Mouse (Mus musculus): ENCODE results near the gene Spata5. TPM values are rescaled to one million over a fixed set of nuclear protein-coding genes. Genes with fewer than 3 reads are reported as not detected.
"Not testable (repeated sequence)": the region's sequence is repeated elsewhere in the genome, so short reads cannot be mapped to it uniquely, and the experiment has no call there.

Spata5 gene
- polyA plus RNA-seq, 1 experiment from 2014 or later: 40.6 TPM

GRCm38 (mm10) chr3:37585967-37586730 lies 166.5 kb downstream of the Spata5 start:
- peak overlapping the region; percentile 24; the same call in 1 of the 2 replicates for H3K9ac ChIP-seq (ENCODE audit: low read length)
- no peaks in the 10 kb centered on the region for H3K9me3 ChIP-seq (ENCODE audit: control insufficient read depth, low read length)
- DNase-seq (ENCODE audit: low spot score) (peak; percentile 20), ATAC-seq (ENCODE audit: insufficient read depth, low FRiP score, low TSS enrichment) (0 out of 2 replicates have a peak, but pooled peaks have one; percentile 6)
- no peaks in the 10 kb centered on the region; the same call in 1 of the 2 replicates for H3K4me1 ChIP-seq (ENCODE audit: control insufficient read depth, insufficient read depth, low read length)
- peak overlapping the region; percentile 21 for H3K4me2 ChIP-seq (ENCODE audit: low read depth)
- H3K27me3 ChIP-seq (ENCODE audit: control insufficient read depth, insufficient read depth, low read length): no peaks in the 10 kb centered on the region
- H3K27ac ChIP-seq (ENCODE audit: low read depth, low read length): no peak overlapping the region
- no peaks in the 10 kb centered on the region for H3K36me3 ChIP-seq (ENCODE audit: control insufficient read depth, insufficient read depth, low read length)
- H3K4me3 ChIP-seq (ENCODE audit: low read depth, low read length): no peak overlapping the region
- 37% methylated on average over 15 of the region's 15 CpGs for whole genome bisulfite sequencing

DNA sequence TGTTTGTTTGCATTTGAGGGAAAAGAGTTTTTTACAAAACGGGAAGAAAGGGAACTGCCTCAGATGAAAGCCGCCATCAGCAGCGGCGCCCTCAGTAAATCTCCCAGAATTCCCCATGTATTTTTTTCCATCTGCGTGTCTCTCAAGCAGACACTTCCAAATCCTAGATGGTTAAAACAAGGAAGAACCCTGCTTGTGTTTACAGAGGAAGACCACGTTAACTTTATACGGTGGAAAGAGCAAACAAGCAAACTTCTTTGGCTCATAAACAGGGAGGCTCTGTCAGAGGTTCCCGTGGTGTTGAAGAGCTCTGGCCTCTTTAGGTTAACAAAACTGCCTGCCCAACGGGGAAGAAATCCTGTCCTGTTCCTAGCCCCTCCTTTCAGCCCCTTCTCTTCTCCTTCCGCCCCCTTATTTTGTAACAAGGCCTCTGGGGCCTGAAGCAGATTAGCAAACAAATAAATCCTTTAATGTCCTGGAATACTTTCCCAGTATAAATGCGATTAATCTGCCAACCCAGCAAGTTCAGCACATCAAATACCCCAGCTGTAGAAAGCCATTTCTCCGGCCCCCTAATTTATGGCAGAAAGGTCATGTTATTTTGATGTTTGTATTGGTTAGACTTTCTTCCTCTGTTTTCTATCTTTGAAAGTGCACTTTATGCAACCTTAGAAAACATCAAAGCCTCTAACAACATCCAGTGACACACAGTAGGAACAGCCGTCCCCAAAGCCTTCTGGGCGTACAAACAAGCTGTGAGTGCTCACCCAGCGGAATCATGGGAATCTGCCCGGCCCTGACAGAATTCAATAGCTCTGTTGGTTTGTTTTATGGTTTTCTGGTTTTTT lies 167.3 kb downstream of the Spata5 start:
- ATAC-seq (ENCODE audit: insufficient read depth, low FRiP score, low TSS enrichment) (no peak), DNase-seq (ENCODE audit: low spot score) (peak; percentile 30)
- peak overlapping the region; percentile 21 for H3K4me2 ChIP-seq (ENCODE audit: low read depth)
- no peaks in the 10 kb centered on the region for H3K27me3 ChIP-seq (ENCODE audit: control insufficient read depth, insufficient read depth, low read length)
- H3K9me3 ChIP-seq (ENCODE audit: control insufficient read depth, low read length): no peaks in the 10 kb centered on the region
- whole genome bisulfite sequencing: 43% methylated on average over 16 of the region's 16 CpGs
- H3K9ac ChIP-seq (ENCODE audit: low read length): peak overlapping the region; percentile 24; the same call in 1 of the 2 replicates
- no peaks in the 10 kb centered on the region; the same call in 1 of the 2 replicates for H3K4me1 ChIP-seq (ENCODE audit: control insufficient read depth, insufficient read depth, low read length)
- H3K27ac ChIP-seq (ENCODE audit: low read depth, low read length): no peak overlapping the region
- no peaks in the 10 kb centered on the region for H3K36me3 ChIP-seq (ENCODE audit: control insufficient read depth, insufficient read depth, low read length)
- no peak overlapping the region for H3K4me3 ChIP-seq (ENCODE audit: low read depth, low read length)

DNA sequence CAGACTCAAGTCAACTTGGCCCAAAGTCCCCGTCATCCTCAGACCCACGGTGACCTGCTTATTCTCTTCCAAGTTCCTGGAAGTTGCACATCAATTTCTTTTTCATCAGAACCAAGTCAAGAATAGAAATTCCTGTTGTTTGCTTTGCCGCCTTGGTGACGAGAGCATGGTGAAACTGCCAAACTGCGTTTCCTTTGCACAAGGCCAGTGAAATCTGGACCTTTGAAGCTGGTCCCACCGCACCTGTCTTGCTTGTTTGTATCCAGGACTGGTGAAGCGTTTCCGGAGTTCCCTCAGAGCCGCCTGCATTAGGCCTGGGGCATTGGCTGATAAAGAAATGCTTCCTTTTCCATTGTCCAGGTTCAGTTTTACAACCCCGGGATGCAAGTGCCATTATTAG lies 176.0 kb downstream of the Spata5 start:
- Histone ChIP-seq H3K27ac (ENCODE audit: low read depth, low read length) (no peak overlapping the region), H3K9ac (ENCODE audit: low read length) (no peak overlapping the region), H3K27me3 (ENCODE audit: control insufficient read depth, insufficient read depth, low read length) (no peaks in the 10 kb centered on the region), H3K9me3 (ENCODE audit: control insufficient read depth, low read length) (no peaks in the 10 kb centered on the region), H3K4me1 (ENCODE audit: control insufficient read depth, insufficient read depth, low read length) (no peaks in the 10 kb centered on the region), H3K36me3 (ENCODE audit: control insufficient read depth, insufficient read depth, low read length) (no peaks in the 10 kb centered on the region), H3K4me2 (ENCODE audit: low read depth) (no peak overlapping the region), H3K4me3 (ENCODE audit: low read depth, low read length) (no peak overlapping the region)
- 68% methylated on average over 10 of the region's 10 CpGs for WGBS
- DNase-seq (ENCODE audit: low spot score) (no peak), ATAC-seq (ENCODE audit: insufficient read depth, low FRiP score, low TSS enrichment) (no peak)

- no peaks in the 10 kb centered on the region for H3K36me3 ChIP-seq (ENCODE audit: control insufficient read depth, insufficient read depth, low read length)
- DNase-seq (ENCODE audit: low spot score): no peak
- no peak overlapping the region for H3K4me2 ChIP-seq (ENCODE audit: low read depth)
- no peaks in the 10 kb centered on the region for H3K27me3 ChIP-seq (ENCODE audit: control insufficient read depth, insufficient read depth, low read length)
- 78% methylated on average over 6 of the region's 6 CpGs for WGBS
- H3K9ac ChIP-seq (ENCODE audit: low read length): no peak overlapping the region
- H3K9me3 ChIP-seq (ENCODE audit: control insufficient read depth, low read length): no peaks in the 10 kb centered on the region
- H3K4me3 ChIP-seq (ENCODE audit: low read depth, low read length): no peak overlapping the region
- H3K4me1 ChIP-seq (ENCODE audit: control insufficient read depth, insufficient read depth, low read length): no peaks in the 10 kb centered on the region
- ATAC-seq (ENCODE audit: insufficient read depth, low FRiP score, low TSS enrichment): no peak
- H3K27ac ChIP-seq (ENCODE audit: low read depth, low read length): no peak overlapping the region
These were observed 176.8 kb downstream of the Spata5 start for GRCm38 (mm10) chr3:37596519-37596918.

- no peaks in the 10 kb centered on the region for H3K4me1 ChIP-seq (ENCODE audit: control insufficient read depth, insufficient read depth, low read length)
- H3K27me3 ChIP-seq (ENCODE audit: control insufficient read depth, insufficient read depth, low read length): no peaks in the 10 kb centered on the region
- no peaks in the 10 kb centered on the region for H3K9me3 ChIP-seq (ENCODE audit: control insufficient read depth, low read length)
- no peak overlapping the region for H3K4me3 ChIP-seq (ENCODE audit: low read depth, low read length)
- ATAC-seq (ENCODE audit: insufficient read depth, low FRiP score, low TSS enrichment): no peak
- no peak overlapping the region for H3K4me2 ChIP-seq (ENCODE audit: low read depth)
- no peaks in the 10 kb centered on the region for H3K36me3 ChIP-seq (ENCODE audit: control insufficient read depth, insufficient read depth, low read length)
- H3K27ac ChIP-seq (ENCODE audit: low read depth, low read length): no peak overlapping the region
- 83% methylated on average over 5 of the region's 5 CpGs for WGBS
- no peak for DNase-seq (ENCODE audit: low spot score)
- no peak overlapping the region for H3K9ac ChIP-seq (ENCODE audit: low read length)
These were observed 177.5 kb downstream of the Spata5 start for GRCm38 (mm10) chr3:37597200-37597599.

DNA sequence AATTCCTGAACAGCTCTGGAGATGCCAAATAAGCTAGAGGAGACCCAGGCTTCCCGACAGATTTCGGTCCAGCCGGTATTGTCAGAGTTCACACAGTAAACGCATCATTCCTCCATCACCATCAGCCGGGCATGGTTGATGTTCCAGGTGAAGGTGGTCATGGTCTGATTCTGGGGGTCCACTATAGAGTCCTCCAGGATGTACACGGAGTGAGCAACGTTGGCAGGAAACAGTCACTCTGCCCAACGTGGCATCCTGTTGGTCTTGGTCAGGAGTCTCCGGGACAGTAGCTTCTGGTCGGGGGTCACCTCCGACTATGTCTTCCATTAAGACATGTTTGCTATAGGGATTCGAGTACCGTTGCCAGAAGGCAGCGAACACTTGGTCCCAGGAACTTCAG lies 179.9 kb downstream of the Spata5 start:
- not testable (repeated sequence) for H3K27ac ChIP-seq (ENCODE audit: low read depth, low read length); DNase-seq (ENCODE audit: low spot score); H3K9ac ChIP-seq (ENCODE audit: low read length); H3K36me3 ChIP-seq (ENCODE audit: control insufficient read depth, insufficient read depth, low read length); ATAC-seq (ENCODE audit: insufficient read depth, low FRiP score, low TSS enrichment); H3K4me1 ChIP-seq (ENCODE audit: control insufficient read depth, insufficient read depth, low read length); H3K4me3 ChIP-seq (ENCODE audit: low read depth, low read length); H3K27me3 ChIP-seq (ENCODE audit: control insufficient read depth, insufficient read depth, low read length); H3K9me3 ChIP-seq (ENCODE audit: control insufficient read depth, low read length); H3K4me2 ChIP-seq (ENCODE audit: low read depth)
- WGBS: 95% methylated on average over 14 of the region's 14 CpGs

- H3K36me3 ChIP-seq (ENCODE audit: control insufficient read depth, insufficient read depth, low read length): no peaks in the 10 kb centered on the region
- no peak overlapping the region for H3K4me2 ChIP-seq (ENCODE audit: low read depth)
- no peaks in the 10 kb centered on the region for H3K4me1 ChIP-seq (ENCODE audit: control insufficient read depth, insufficient read depth, low read length)
- DNase-seq (ENCODE audit: low spot score) (no peak), ATAC-seq (ENCODE audit: insufficient read depth, low FRiP score, low TSS enrichment) (no peak)
- 94% methylated on average over 9 of the region's 9 CpGs for WGBS
- no peaks in the 10 kb centered on the region for H3K27me3 ChIP-seq (ENCODE audit: control insufficient read depth, insufficient read depth, low read length)
- no peak overlapping the region for H3K4me3 ChIP-seq (ENCODE audit: low read depth, low read length)
- H3K9ac ChIP-seq (ENCODE audit: low read length): no peak overlapping the region
- no peak overlapping the region for H3K27ac ChIP-seq (ENCODE audit: low read depth, low read length)
- no peaks in the 10 kb centered on the region for H3K9me3 ChIP-seq (ENCODE audit: control insufficient read depth, low read length)
These were observed 182.7 kb downstream of the Spata5 start for GRCm38 (mm10) chr3:37602356-37602755.

- Histone ChIP-seq H3K27me3 (ENCODE audit: control insufficient read depth, insufficient read depth, low read length) (no peaks in the 10 kb centered on the region), H3K4me3 (ENCODE audit: low read depth, low read length) (no peak overlapping the region), H3K9ac (ENCODE audit: low read length) (no peak overlapping the region), H3K9me3 (ENCODE audit: control insufficient read depth, low read length) (no peaks in the 10 kb centered on the region), H3K4me1 (ENCODE audit: control insufficient read depth, insufficient read depth, low read length) (no peaks in the 10 kb centered on the region), H3K36me3 (ENCODE audit: control insufficient read depth, insufficient read depth, low read length) (no peaks in the 10 kb centered on the region), H3K4me2 (ENCODE audit: low read depth) (no peak overlapping the region), H3K27ac (ENCODE audit: low read depth, low read length) (no peak overlapping the region)
- DNase-seq (ENCODE audit: low spot score) (no peak), ATAC-seq (ENCODE audit: insufficient read depth, low FRiP score, low TSS enrichment) (no peak)
- 86% methylated on average over 7 of the region's 7 CpGs for WGBS
These were observed 183.2 kb downstream of the Spata5 start for GRCm38 (mm10) chr3:37602890-37603289.
